Mouse (Mus musculus): ENCODE data around the gene Klc4. TPM values are rescaled to one million over a fixed set of nuclear protein-coding genes. Genes with fewer than 3 reads are reported as not detected.
A peak's percentile ranks its signal among the peaks of the same experiment; 100 is the strongest.

Klc4 gene
- polyA plus RNA-seq, 1 experiment from 2014 or later, result 43.9 TPM

DNA sequence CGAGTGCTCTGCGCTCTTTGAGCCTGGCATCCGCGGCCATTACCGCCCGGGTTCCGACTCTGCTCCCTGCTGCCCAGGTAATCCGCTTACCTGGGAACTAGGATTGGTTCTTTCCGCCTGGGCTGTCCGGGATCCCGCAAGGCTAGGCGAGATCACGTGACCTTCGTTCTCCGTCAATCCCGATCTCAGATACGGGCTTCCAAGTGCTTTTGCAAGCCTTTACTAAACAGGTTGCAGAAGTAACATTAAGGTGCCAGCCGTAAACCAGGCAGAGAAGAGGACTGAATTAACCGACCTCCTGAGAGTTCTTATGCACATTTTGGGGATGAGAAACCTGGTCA is 470 bp upstream of the Klc4 start:
- H3K9ac ChIP-seq (replicated peaks; ENCODE audit: low read depth, low read length), result peak overlapping the region; percentile 77
- H3K27me3 ChIP-seq (replicated peaks; ENCODE audit: control insufficient read depth, insufficient read depth, low read length), result no peaks in the 10 kb centered on the region
- peak overlapping the region; percentile 86 for H3K27ac ChIP-seq (ENCODE audit: low read length)
- H3K36me3 ChIP-seq (ENCODE audit: control insufficient read depth, insufficient read depth), result peaks cover 6% of the 10 kb centered on the region; the same call in 1 of the 2 replicates
- peak overlapping the region; percentile 69 for H3K4me3 ChIP-seq (replicated peaks; ENCODE audit: low read length)
- peak overlapping the region; percentile 96 for H3K4me2 ChIP-seq (ENCODE audit: low read length)
- ATAC-seq, result 0 out of 2 replicates have a peak, but pooled peaks have one; percentile 7
- H3K4me1 ChIP-seq (replicated peaks; ENCODE audit: control insufficient read depth, insufficient read depth, low read length), result peaks cover 30% of the 10 kb centered on the region
- WGBS, result under 1% methylated on average over 19 of the region's 19 CpGs
- H3K9me3 ChIP-seq (ENCODE audit: control insufficient read depth, low read length), result no peaks in the 10 kb centered on the region

DNA sequence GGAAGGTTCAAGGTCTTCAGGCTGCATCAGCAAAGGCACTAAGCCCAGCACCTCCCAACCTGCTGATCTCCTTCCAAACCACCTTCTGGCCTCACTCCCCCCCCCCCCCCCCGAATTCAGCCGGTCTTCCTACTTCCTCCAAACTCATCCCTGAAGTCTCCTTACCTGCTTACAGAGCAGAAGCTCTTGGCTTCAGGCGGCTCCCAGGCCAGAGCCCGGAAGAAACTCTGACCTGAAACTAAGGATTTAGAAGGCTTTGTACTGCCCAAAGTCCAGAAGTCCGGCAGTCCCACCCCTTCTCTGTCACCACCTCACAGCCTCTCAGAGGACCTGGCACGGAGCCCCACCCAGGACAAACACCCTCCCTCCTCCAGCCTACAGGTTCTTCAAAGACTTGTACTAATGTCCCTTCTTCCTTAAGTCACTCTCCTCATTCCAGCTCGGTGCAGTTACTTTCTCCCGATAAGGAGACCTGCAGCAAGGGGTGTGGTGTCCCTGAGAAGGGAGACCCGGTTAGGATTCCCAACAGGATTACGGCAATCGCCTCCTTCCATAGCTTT is 826 bp downstream of the Klc4 start:
- Histone ChIP-seq H3K27me3 (replicated peaks; ENCODE audit: control insufficient read depth, insufficient read depth, low read length) (no peaks in the 10 kb centered on the region), H3K4me1 (replicated peaks; ENCODE audit: control insufficient read depth, insufficient read depth, low read length) (peaks cover 24% of the 10 kb centered on the region), H3K9me3 (ENCODE audit: control insufficient read depth, low read length) (no peaks in the 10 kb centered on the region), H3K27ac (ENCODE audit: low read length) (no peak overlapping the region; the same call in 1 of the 2 replicates), H3K4me2 (ENCODE audit: low read length) (peak overlapping the region; percentile 94), H3K9ac (replicated peaks; ENCODE audit: low read depth, low read length) (peak overlapping the region; percentile 74), H3K4me3 (replicated peaks; ENCODE audit: low read length) (peak overlapping the region; percentile 69), H3K36me3 (ENCODE audit: control insufficient read depth, insufficient read depth) (peaks cover 12% of the 10 kb centered on the region)
- WGBS, result 9% methylated on average over 10 of the region's 11 CpGs
- ATAC-seq, result no peak

DNA sequence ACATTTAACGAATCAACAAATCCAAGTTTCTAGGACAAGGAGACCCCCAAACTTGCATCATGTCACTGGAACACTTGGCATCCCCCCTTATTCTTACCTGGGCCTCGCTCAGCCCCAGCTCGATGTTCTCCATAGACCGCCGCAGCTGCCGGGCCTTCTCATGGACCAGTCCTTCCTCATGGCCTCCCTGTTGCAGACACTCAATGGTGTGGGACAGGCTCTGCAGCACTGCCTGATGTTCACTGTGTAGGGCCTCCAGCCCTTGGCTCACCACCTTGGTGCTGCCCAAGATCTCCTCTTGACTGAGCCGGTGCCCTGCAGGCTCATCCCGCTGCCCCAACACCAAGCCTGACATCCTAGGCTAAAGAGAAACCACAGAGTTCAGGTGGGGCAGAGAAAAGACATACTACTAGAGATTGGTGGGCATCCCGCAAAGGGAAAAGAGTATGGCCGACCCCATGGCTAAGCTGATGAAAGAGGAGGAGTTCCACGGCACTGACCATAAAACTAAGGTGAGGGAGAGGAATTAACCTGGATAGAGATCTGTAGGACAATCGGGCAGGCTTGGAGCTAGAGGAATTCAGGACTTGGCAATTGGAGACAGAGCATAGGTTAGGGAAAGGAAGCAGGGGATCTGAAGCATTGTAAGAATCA is 1.5 kb downstream of the Klc4 start:
- Histone ChIP-seq H3K4me2 (ENCODE audit: low read length) (peak overlapping the region; percentile 94; the same call in 1 of the 2 replicates), H3K27me3 (replicated peaks; ENCODE audit: control insufficient read depth, insufficient read depth, low read length) (no peaks in the 10 kb centered on the region), H3K36me3 (ENCODE audit: control insufficient read depth, insufficient read depth) (peaks cover 12% of the 10 kb centered on the region), H3K9ac (replicated peaks; ENCODE audit: low read depth, low read length) (no peak overlapping the region), H3K4me3 (replicated peaks; ENCODE audit: low read length) (no peak overlapping the region), H3K9me3 (ENCODE audit: control insufficient read depth, low read length) (no peaks in the 10 kb centered on the region), H3K27ac (ENCODE audit: low read length) (no peak overlapping the region), H3K4me1 (replicated peaks; ENCODE audit: control insufficient read depth, insufficient read depth, low read length) (peaks cover 20% of the 10 kb centered on the region)
- no peak for ATAC-seq
- 89% methylated on average over 12 of the region's 12 CpGs for WGBS

DNA sequence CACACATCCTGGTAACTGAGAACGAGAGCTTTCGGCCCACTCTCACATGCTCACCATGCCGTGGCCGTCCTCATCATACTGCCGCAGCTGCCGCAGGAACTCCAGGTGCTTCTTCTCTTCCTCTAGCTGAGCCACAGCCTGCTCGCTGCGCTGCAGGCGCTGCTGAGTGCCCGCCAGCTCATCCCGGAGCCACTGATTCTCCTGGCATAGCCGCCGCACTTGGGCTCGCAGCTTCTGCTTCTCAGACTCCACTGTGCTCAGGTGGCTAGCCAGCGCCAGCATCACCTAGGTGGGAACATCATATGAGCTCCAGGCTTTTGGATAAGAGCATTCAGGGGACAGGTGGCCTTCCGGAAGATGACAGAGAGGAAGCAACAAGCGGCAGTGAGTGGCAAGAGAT is 3.8 kb downstream of the Klc4 start:
- Histone ChIP-seq H3K9me3 (ENCODE audit: control insufficient read depth, low read length) (no peaks in the 10 kb centered on the region), H3K36me3 (ENCODE audit: control insufficient read depth, insufficient read depth) (peaks cover 14% of the 10 kb centered on the region), H3K4me2 (ENCODE audit: low read length) (no peak overlapping the region), H3K27me3 (replicated peaks; ENCODE audit: control insufficient read depth, insufficient read depth, low read length) (no peaks in the 10 kb centered on the region), H3K4me3 (replicated peaks; ENCODE audit: low read length) (no peak overlapping the region), H3K4me1 (replicated peaks; ENCODE audit: control insufficient read depth, insufficient read depth, low read length) (peaks cover 23% of the 10 kb centered on the region), H3K9ac (replicated peaks; ENCODE audit: low read depth, low read length) (no peak overlapping the region), H3K27ac (ENCODE audit: low read length) (no peak overlapping the region)
- WGBS, result 88% methylated on average over 17 of the region's 17 CpGs
- no peak for ATAC-seq

DNA sequence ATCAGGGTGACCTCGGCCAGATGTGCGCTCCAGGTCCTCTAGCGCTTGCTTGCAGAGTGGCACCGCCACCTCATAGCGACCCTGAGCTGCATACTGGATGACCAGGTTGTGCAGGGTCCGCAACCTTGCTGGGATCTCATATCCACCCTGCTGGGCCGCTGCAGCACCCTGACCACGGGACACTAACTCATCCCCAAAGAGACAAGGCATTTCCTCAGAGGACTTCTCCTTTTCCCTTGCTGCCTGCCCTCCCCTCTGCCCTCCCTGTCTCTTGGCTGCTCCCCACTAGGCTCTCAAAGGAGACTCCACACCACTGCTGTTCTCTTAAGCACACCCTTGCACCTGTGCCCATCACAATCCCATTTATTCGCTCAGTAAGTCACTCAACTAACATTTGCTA is 5.9 kb downstream of the Klc4 start:
- Histone ChIP-seq H3K9ac (replicated peaks; ENCODE audit: low read depth, low read length) (no peak overlapping the region), H3K4me2 (ENCODE audit: low read length) (no peak overlapping the region), H3K4me1 (replicated peaks; ENCODE audit: control insufficient read depth, insufficient read depth, low read length) (peaks cover 24% of the 10 kb centered on the region), H3K27ac (ENCODE audit: low read length) (no peak overlapping the region), H3K36me3 (ENCODE audit: control insufficient read depth, insufficient read depth) (peaks cover 14% of the 10 kb centered on the region), H3K9me3 (ENCODE audit: control insufficient read depth, low read length) (no peaks in the 10 kb centered on the region), H3K4me3 (replicated peaks; ENCODE audit: low read length) (no peak overlapping the region), H3K27me3 (replicated peaks; ENCODE audit: control insufficient read depth, insufficient read depth, low read length) (no peaks in the 10 kb centered on the region)
- WGBS, result 85% methylated on average over 9 of the region's 9 CpGs
- ATAC-seq, result no peak

DNA sequence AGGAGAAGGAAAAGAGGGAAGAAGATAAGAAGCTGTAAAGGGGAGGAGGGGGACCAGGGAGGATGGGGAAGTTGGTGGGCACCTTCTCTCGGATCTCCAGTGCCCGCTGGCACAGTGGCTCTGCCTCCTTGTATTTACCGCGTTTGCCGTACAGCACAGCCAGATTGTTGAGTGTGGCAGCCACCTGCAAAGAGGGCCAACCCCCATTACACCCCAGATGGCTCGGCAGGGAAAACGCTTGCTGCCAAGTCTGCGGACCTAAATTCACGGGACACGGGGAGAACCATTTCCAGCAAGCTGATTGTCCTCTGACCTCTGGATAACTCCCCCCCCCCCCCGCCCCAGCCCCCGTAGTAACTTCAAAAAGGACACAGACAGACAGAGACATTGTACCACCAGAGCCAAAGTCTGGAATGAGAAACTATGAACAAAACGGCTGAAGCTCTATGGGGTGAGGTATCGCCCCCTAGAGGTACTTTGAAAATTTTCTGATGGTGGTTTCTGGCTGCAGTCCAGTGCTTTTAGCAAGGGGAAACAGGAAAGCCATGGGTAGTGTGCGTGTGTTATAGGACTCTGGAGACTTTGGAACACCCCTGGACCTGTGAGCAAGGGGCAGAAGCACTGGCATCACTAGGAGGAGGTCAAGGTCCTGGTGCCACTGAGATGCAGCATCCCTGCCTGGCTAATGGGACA is 8.8 kb downstream of the Klc4 start:
- H3K4me1 ChIP-seq (replicated peaks; ENCODE audit: control insufficient read depth, insufficient read depth, low read length), result peaks cover 16% of the 10 kb centered on the region
- peak; percentile 83 for ATAC-seq
- peak overlapping the region; percentile 28 for H3K4me2 ChIP-seq (ENCODE audit: low read length)
- peaks cover 13% of the 10 kb centered on the region for H3K36me3 ChIP-seq (ENCODE audit: control insufficient read depth, insufficient read depth)
- H3K9ac ChIP-seq (replicated peaks; ENCODE audit: low read depth, low read length), result peak overlapping the region; percentile 36; the same call in 1 of the 2 replicates
- H3K9me3 ChIP-seq (ENCODE audit: control insufficient read depth, low read length), result no peaks in the 10 kb centered on the region
- no peaks in the 10 kb centered on the region for H3K27me3 ChIP-seq (replicated peaks; ENCODE audit: control insufficient read depth, insufficient read depth, low read length)
- H3K4me3 ChIP-seq (replicated peaks; ENCODE audit: low read length), result no peak overlapping the region
- WGBS, result 9% methylated on average over 15 of the region's 15 CpGs
- H3K27ac ChIP-seq (ENCODE audit: low read length), result peak overlapping the region; percentile 65

DNA sequence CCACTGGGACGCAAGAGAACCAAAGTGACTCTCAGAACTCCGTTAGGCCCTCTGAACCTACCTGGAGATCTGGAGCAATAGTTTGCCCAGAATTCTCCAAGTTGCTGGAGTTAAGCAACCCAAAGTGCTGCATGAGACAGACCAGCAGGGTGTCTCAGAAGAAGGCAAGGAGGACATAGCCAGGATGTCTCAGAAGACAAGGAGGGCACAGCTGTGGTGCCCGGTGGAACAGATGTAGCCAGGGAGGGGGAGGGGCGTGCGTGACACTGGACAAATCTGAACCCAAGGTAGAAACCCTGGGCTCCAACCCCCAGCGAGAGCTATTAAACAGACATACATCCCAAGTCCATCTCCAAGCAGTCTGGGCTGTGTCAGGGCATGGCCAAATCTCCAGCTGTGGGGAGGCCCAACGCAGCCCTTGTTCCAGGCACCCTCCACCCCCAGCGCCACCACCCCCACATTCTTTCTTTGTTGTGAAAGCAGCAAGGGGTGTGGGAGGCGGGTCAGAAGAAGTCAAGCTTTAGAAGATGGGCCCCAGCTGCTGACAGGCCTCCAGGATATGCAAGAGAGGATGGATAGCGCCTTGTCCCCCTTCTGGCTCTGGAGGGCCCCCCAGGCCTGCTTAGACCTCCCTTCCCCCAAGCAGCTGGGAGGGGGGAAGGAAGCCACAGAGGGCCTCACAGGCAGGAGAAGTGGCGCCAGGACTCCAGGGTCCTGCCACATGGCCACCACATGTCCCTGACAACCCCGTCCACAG is 16.0 kb downstream of the Klc4 start:
- Histone ChIP-seq H3K4me2 (ENCODE audit: low read length) (peak overlapping the region; percentile 80), H3K4me3 (replicated peaks; ENCODE audit: low read length) (peak overlapping the region; percentile 93), H3K4me1 (replicated peaks; ENCODE audit: control insufficient read depth, insufficient read depth, low read length) (peaks cover 27% of the 10 kb centered on the region), H3K27me3 (replicated peaks; ENCODE audit: control insufficient read depth, insufficient read depth, low read length) (no peaks in the 10 kb centered on the region), H3K36me3 (ENCODE audit: control insufficient read depth, insufficient read depth) (no peaks in the 10 kb centered on the region), H3K9ac (replicated peaks; ENCODE audit: low read depth, low read length) (no peak overlapping the region), H3K9me3 (ENCODE audit: control insufficient read depth, low read length) (no peaks in the 10 kb centered on the region), H3K27ac (ENCODE audit: low read length) (peak overlapping the region; percentile 49)
- WGBS, result 15% methylated on average over 11 of the region's 12 CpGs
- peak; percentile 52 for ATAC-seq

DNA sequence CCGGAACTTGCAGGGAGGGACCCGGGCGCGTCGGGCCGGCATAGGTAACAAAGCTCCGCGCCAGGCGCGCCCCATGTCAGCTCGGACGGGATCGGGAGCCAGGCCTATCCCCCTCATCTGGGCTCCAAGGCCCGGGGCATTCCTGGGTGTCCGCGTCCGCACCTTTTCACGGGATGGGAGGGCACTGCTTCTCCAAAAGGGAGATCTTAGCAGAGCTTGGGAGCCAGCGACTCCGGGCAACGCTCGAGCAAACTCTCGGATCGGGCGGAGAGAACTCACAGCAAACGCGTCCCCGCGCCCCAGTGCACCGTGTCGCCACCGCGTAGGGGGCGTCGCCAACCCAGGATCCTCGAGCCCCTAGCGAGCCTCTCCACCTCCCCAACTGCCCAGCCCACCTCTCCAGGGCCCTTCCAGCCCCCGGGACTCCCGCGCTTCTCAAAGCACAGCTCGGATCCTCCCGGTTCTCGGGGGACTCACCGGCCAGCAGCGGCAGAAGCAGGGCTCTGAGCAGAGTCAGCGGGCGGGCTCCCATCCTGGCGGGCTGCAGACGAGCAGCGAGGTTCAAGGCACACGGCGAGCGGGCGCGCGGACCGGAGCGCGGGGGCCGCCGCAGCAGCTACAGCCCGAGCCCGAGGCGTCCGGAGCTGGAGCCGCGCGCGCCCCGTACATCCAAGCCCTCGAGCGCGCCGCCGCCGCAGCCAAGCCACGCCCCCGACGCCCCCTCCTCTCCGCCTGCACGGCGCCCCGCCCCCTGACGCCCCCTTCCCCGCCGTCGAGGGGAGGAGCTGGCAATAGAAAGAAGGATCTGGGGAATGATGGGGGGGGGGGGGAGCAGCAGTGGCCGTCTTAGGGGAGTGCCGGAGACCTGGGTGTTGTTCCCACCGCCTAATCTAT is 16.8 kb downstream of the Klc4 start, which contains the start of gene Ptk7:
TSS of gene Ptk7 (minus strand) at position 714 of the 894 bp plus-strand sequence.
- H3K4me1 ChIP-seq (replicated peaks; ENCODE audit: control insufficient read depth, insufficient read depth, low read length), result peaks cover 36% of the 10 kb centered on the region
- H3K9ac ChIP-seq (replicated peaks; ENCODE audit: low read depth, low read length), result peak within 1 kb of the TSS; percentile 95
- under 1% methylated on average over 57 of the region's 90 CpGs for WGBS
- peak; percentile 80 for ATAC-seq
- peak within 1 kb of the TSS; percentile 93 for H3K4me3 ChIP-seq (replicated peaks; ENCODE audit: low read length)
- H3K4me2 ChIP-seq (ENCODE audit: low read length), result peak within 1 kb of the TSS; percentile 80
- no peaks in the 10 kb centered on the region for H3K36me3 ChIP-seq (ENCODE audit: control insufficient read depth, insufficient read depth)
- peak within 1 kb of the TSS; percentile 90 for H3K27ac ChIP-seq (ENCODE audit: low read length)
- H3K9me3 ChIP-seq (ENCODE audit: control insufficient read depth, low read length), result no peaks in the 10 kb centered on the region
- H3K27me3 ChIP-seq (replicated peaks; ENCODE audit: control insufficient read depth, insufficient read depth, low read length), result no peaks in the 10 kb centered on the region

Measured in forebrain, embryonic 16.5 days (tissue).